8 mouse cellular contexts compared by ENCODE assay signal in genomic region chr13:64312024-64312915, GRCm38 (mm10). TPM values are rescaled to one million over a fixed set of nuclear protein-coding genes. Genes with fewer than 3 reads are reported as not detected.
A peak's percentile ranks its signal among the peaks of the same experiment; 100 is the strongest.
DNase-seq lines count a peak whose midpoint lies in the region; ATAC-seq and TF ChIP-seq lines count a peak whose summit lies in the region.

Gene Aaed1 (minus strand): TSS chr13:64312710.

- peaks cover 0 to 4% of the 10 kb centered on the region in 2 experiments; a peak in 1 of 4 replicates for H3K4me1 ChIP-seq in ES-E14 (ENCODE audit: control insufficient read depth in 2 of 2, insufficient read depth in 2 of 2, low read length in 2 of 2, poor library complexity in 1 of 2)
- H3K4me1 ChIP-seq in forebrain, embryonic 15.5 days = peaks cover 8% of the 10 kb centered on the region; the same call in 1 of the 2 replicates
- H3K4me1 ChIP-seq in liver, postnatal 0 days (ENCODE audit: insufficient read depth) = peaks cover 19% of the 10 kb centered on the region
- H3K4me1 ChIP-seq in neural tube, embryonic 13.5 days (replicated peaks) = peaks cover 11% of the 10 kb centered on the region

- intact Hi-C loops in heart, postnatal 14 days (cut with DNase I) = loop anchor here (5.0 to 10.0 kb wide), 2 partner anchors 150 to 933 kb away; partner anchors contain the start of gene Habp4

- TF ChIP-seq EP300 in liver, postnatal 0 days (IDR thresholded peaks at IDR 0.05; ENCODE audit: low read depth) = no peak

- peak within 1 kb of the TSS; percentile 88 to 94 for H3K4me3 ChIP-seq in ES-E14 (ENCODE audit: insufficient read depth in 1 of 2, low read depth in 1 of 2, low read length in 2 of 2, poor library complexity in 1 of 2, severe bottlenecking in 1 of 2)
- peak within 1 kb of the TSS; percentile 68 for H3K4me3 ChIP-seq in forebrain, embryonic 15.5 days
- peak within 1 kb of the TSS; percentile 60 for H3K4me3 ChIP-seq in liver, postnatal 0 days (ENCODE audit: low read depth, low read length)
- peak within 1 kb of the TSS; percentile 57 for H3K4me3 ChIP-seq in neural tube, embryonic 13.5 days

- peak; percentile 50 for TF ChIP-seq CTCF in liver, postnatal 0 days (IDR thresholded peaks at IDR 0.05; ENCODE audit: low read depth)

- in situ Hi-C loops in ES-E14 (cut with MboI; ENCODE audit: low sequenced_read_pairs in 2 of 2, unreplicated experiment in 2 of 2) = loop anchor here (10.0 kb wide), 1 partner anchor 127 kb away; no protein-coding TSS in a partner anchor

- peak; percentile 92 for ATAC-seq in forebrain, embryonic 15.5 days (replicated peaks)
- peak; percentile 84 for ATAC-seq in liver, postnatal 0 days
- peak; percentile 93 for ATAC-seq in neural tube, embryonic 13.5 days (ENCODE audit: low read depth)

- peak within 1 kb of the TSS; percentile 84 for H3K9ac ChIP-seq in ES-E14 (ENCODE audit: insufficient read depth, low read depth, low read length, poor library complexity, severe bottlenecking)
- peak within 1 kb of the TSS; percentile 55 for H3K9ac ChIP-seq in forebrain, embryonic 15.5 days (replicated peaks)
- H3K9ac ChIP-seq in liver, postnatal 0 days (replicated peaks) = peak within 1 kb of the TSS; percentile 89
- peak within 1 kb of the TSS; percentile 70 for H3K9ac ChIP-seq in neural tube, embryonic 13.5 days

- under 1% methylated on average over 73 of the region's 74 CpGs for WGBS in forebrain, embryonic 15.5 days
- under 1% methylated on average over 58 of the region's 74 CpGs for WGBS in liver, postnatal 0 days (ENCODE audit: insufficient replicate concordance)
- WGBS in neural tube, embryonic 13.5 days = under 1% methylated on average over 55 of the region's 74 CpGs

- H3K9me3 ChIP-seq in ES-E14 (ENCODE audit: control insufficient read depth, insufficient read depth, low read depth, low read length) = no peaks in the 10 kb centered on the region
- no peaks in the 10 kb centered on the region for H3K9me3 ChIP-seq in forebrain, embryonic 15.5 days
- no peaks in the 10 kb centered on the region for H3K9me3 ChIP-seq in liver, postnatal 0 days (ENCODE audit: low read length)
- no peaks in the 10 kb centered on the region for H3K9me3 ChIP-seq in neural tube, embryonic 13.5 days

- peak; percentile 59 for DNase-seq in ES-E14 (ENCODE audit: low read depth, low spot score)
- DNase-seq in cerebellum, adult 11-12 months = peak; percentile 91
- peak; percentile 93 to 94 for DNase-seq in heart, postnatal 14 days
- DNase-seq in layer of hippocampus, adult 11-12 months (ENCODE audit: low spot score) = peak; percentile 92
- peak; percentile 98 for DNase-seq in liver, postnatal 0 days
- DNase-seq in telencephalon, adult 2 months (ENCODE audit: low read depth, low spot score) = peak; percentile 73

- peak within 1 kb of the TSS; percentile 70 for H3K4me2 ChIP-seq in forebrain, embryonic 15.5 days (replicated peaks)
- peak within 1 kb of the TSS; percentile 74 for H3K4me2 ChIP-seq in liver, postnatal 0 days (ENCODE audit: low read depth, low read length)
- H3K4me2 ChIP-seq in neural tube, embryonic 13.5 days = peak within 1 kb of the TSS; percentile 63

- peaks cover 3% of the 10 kb centered on the region for H3K36me3 ChIP-seq in ES-E14 (ENCODE audit: control insufficient read depth, insufficient read depth, low read length, poor library complexity, severe bottlenecking)
- no peaks in the 10 kb centered on the region for H3K36me3 ChIP-seq in forebrain, embryonic 15.5 days
- peaks cover 13% of the 10 kb centered on the region for H3K36me3 ChIP-seq in liver, postnatal 0 days (replicated peaks; ENCODE audit: insufficient read depth, low read length)
- H3K36me3 ChIP-seq in neural tube, embryonic 13.5 days = peaks cover 5% of the 10 kb centered on the region; the same call in 1 of the 2 replicates

- H3K27me3 ChIP-seq in forebrain, embryonic 15.5 days = no peaks in the 10 kb centered on the region
- H3K27me3 ChIP-seq in liver, postnatal 0 days (ENCODE audit: insufficient read depth, low read length) = no peaks in the 10 kb centered on the region
- H3K27me3 ChIP-seq in neural tube, embryonic 13.5 days = no peaks in the 10 kb centered on the region

- no peak within 1 kb of the TSS for H3K27ac ChIP-seq in ES-E14 (ENCODE audit: insufficient read depth, low read depth, low read length, poor library complexity, severe bottlenecking)
- H3K27ac ChIP-seq in forebrain, embryonic 15.5 days (replicated peaks) = peak within 1 kb of the TSS; percentile 77
- peak within 1 kb of the TSS; percentile 98 for H3K27ac ChIP-seq in liver, postnatal 0 days (ENCODE audit: low read depth)
- peak within 1 kb of the TSS; percentile 85 for H3K27ac ChIP-seq in neural tube, embryonic 13.5 days (replicated peaks)

TF ChIP-seq in ES-E14, 5 proteins besides CTCF, POLR2A, EP300 and RAD21:
- TF ChIP-seq ZNF384 (IDR thresholded peaks at IDR 0.05; ENCODE audit: low read depth, low read length) = no peak
- TF ChIP-seq HCFC1 (IDR thresholded peaks at IDR 0.05; ENCODE audit: borderline replicate concordance, insufficient read depth, low read length) = peak; percentile 21; the same call in 1 of the 2 replicates
- no peak for TF ChIP-seq CHD2 (IDR thresholded peaks at IDR 0.05; ENCODE audit: low read depth, low read length)

RNA-seq across cellular contexts. Expression of gene Aaed1, which starts in this region (rescaled TPM):
- 7.1 and 10.7 TPM in 2 replicates for total RNA-seq in ES-E14 (2012; rRNA removed)
- 10.2 and 10.3 TPM in 2 replicates for polyA plus RNA-seq in forebrain, embryonic 15.5 days (2015; fragmentation: Nextera tagmentation; extraction: Ambion mirVana)
- total RNA-seq in heart, postnatal 14 days (2021) = 10 to 100 TPM; 51.9 to 58.6 TPM
- polyA plus RNA-seq in liver, postnatal 0 days (2015; fragmentation: Nextera tagmentation; extraction: Ambion mirVana) = 37.8 and 39.3 TPM in 2 replicates
- polyA plus RNA-seq in neural tube, embryonic 13.5 days (2015; fragmentation: Nextera tagmentation; extraction: Ambion mirVana) = 17.8 and 20.9 TPM in 2 replicates
